Mouse (Mus musculus) neural tube, embryonic 13.5 days (tissue): ENCODE measurements around the gene Rtn4rl2. TPM values are rescaled to one million over a fixed set of nuclear protein-coding genes. Genes with fewer than 3 reads are reported as not detected.

ENCODE experiments used
- ATAC-seq: fragments of 200-750 bp; cut with Nextera tagmentation; 2 replicates; pipeline ENCODE4 v1.8.0; 2017; ENCODE audit warnings: low read depth, mild to moderate bottlenecking, moderate TSS enrichment, moderate library complexity
- H3K27ac ChIP-seq: fragments of 300-500 bp; sonication (generic); replicated peaks from 2 replicates; pipeline ENCODE4 v1.5.1; 2015; ENCODE audit warnings: moderate library complexity, mild to moderate bottlenecking, inconsistent platforms
- H3K27me3 ChIP-seq: fragments of 300-500 bp; sonication (generic); 2 replicates; pipeline ENCODE4 v1.6.1; 2015; ENCODE audit warnings: mild to moderate bottlenecking, inconsistent platforms
- H3K36me3 ChIP-seq: fragments of 300-500 bp; sonication (generic); 2 replicates; pipeline ENCODE4 v1.6.1; 2015; ENCODE audit warnings: mild to moderate bottlenecking, inconsistent platforms
- H3K4me1 ChIP-seq: fragments of 300-500 bp; sonication (generic); replicated peaks from 2 replicates; pipeline ENCODE4 v1.6.1; 2015; ENCODE audit warnings: inconsistent platforms
- H3K4me2 ChIP-seq: fragments of 300-500 bp; sonication (generic); 2 replicates; pipeline ENCODE4 v1.6.1; 2015; ENCODE audit warnings: inconsistent platforms, mild to moderate bottlenecking, moderate library complexity
- H3K4me3 ChIP-seq: fragments of 300-500 bp; sonication (generic); 2 replicates; pipeline ENCODE4 v1.5.1; 2015; ENCODE audit warnings: mild to moderate bottlenecking, inconsistent platforms
- H3K9ac ChIP-seq: fragments of 300-500 bp; sonication (generic); 2 replicates; pipeline ENCODE4 v1.6.1; 2015; ENCODE audit warnings: moderate library complexity, mild to moderate bottlenecking, inconsistent platforms
- H3K9me3 ChIP-seq: fragments of 300-500 bp; sonication (generic); 2 replicates; pipeline ENCODE4 v1.6.1; 2016; ENCODE audit warnings: inconsistent platforms
- WGBS: fragments of 180-500 bp; shearing (Covaris S2); methylation state at CpG from one replicate; pipeline ENCODE4 v1.1.7; 2015; 5-methylcytosine and 5-hydroxymethylcytosine counted together
- polyA plus RNA-seq: library from polyadenylated mRNA; unstranded; fragments of >200 nt; fragmentation: Nextera tagmentation; extraction: Ambion mirVana; gene quantifications from 2 replicates; pipeline ENCODE4 v1.2.1, GENCODE M21; 2015

The Rtn4rl2 gene
- polyA plus RNA-seq, 1 experiment from 2014 or later = 6.8 TPM

DNA sequence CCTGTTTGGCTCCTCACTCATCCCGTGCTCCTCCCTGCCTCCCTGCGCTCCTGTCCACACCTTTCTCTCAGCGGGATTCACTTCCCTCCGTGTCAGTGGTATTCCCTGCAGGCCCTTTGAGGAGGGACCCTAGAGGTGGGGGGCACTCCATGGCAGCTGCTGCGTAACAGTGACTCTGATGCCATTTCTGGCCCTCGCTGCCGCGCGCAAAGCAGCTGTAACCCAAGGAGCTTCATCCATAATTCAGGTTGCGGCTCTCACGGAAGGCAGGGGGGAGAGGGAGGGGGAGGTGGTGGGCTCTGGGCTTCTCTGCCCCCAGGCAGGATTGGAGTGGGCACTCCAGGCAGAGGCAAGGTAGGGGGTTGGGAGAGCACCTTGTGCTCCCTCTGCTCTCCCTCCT is 3.0 kb downstream of the Rtn4rl2 start:
- Histone ChIP-seq H3K27me3 (peaks cover 83% of the 10 kb centered on the region), H3K36me3 (no peaks in the 10 kb centered on the region), H3K27ac (peak overlapping the region; percentile 42; the same call in 1 of the 2 replicates), H3K4me1 (peaks cover 51% of the 10 kb centered on the region), H3K4me3 (peak overlapping the region; percentile 12; the same call in 1 of the 2 replicates), H3K4me2 (peak overlapping the region; percentile 96), H3K9ac (peak overlapping the region; percentile 43), H3K9me3 (no peaks in the 10 kb centered on the region)
- ATAC-seq = no peak
- WGBS = 2% methylated on average over 11 of the region's 11 CpGs

DNA sequence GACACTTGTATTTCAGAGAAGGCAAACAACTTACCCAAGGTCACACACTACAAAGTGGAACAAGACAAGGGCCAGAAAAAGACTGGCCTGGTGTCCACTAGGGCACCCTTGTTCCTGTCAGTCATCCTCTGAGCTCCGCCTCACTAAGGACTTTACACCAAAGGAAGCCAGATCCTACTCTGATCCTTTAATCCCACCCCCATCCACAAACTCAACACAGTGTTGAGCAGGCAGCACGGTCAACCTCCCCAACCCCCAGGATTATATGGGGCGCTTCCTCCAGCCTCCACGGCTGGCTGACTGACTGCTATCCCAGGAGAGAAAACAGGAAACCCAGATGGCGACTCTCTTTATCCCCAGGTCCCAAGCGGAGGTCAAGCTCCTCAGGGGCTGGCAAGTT is 3.4 kb downstream of the Rtn4rl2 start:
- Histone ChIP-seq H3K27me3 (peaks cover 80% of the 10 kb centered on the region), H3K4me3 (peak overlapping the region; percentile 12; the same call in 1 of the 2 replicates)
- WGBS = 11% methylated on average over 6 of the region's 6 CpGs

DNA sequence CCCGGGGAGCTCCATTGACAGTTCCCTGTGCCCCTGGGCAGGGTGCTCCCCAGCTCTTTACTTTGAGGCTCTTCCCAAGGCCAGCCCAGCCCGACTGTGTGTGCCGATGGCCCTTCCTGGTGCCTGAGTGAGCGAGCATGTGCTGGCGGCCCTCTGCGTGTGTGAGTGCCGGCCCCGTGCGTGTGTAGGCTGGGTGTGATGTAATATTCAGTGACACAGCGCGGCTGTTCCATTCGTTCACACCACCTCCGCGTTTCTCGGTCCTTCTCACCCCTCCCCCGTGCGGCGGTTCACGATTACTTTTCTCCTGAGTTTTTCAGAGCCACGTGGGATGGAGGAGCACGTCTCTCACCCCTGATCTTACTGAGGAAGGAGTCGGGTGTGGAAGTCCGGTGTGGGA is 3.9 kb downstream of the Rtn4rl2 start:
- no peak overlapping the region; the same call in 1 of the 2 replicates for H3K9ac ChIP-seq
- H3K4me2 ChIP-seq = peak overlapping the region; percentile 96
- no peak for ATAC-seq
- 0 out of 2 replicates have a peak overlapping the region, but pooled peaks have one; percentile 12 for H3K4me3 ChIP-seq
- no peaks in the 10 kb centered on the region for H3K9me3 ChIP-seq
- WGBS = 12% methylated on average over 23 of the region's 23 CpGs
- peaks cover 76% of the 10 kb centered on the region for H3K27me3 ChIP-seq
- H3K27ac ChIP-seq = no peak overlapping the region
- no peaks in the 10 kb centered on the region for H3K36me3 ChIP-seq
- peaks cover 44% of the 10 kb centered on the region for H3K4me1 ChIP-seq

More for the DNA sequence above, 3.4 kb downstream of the Rtn4rl2 start:
- Histone ChIP-seq H3K36me3 (no peaks in the 10 kb centered on the region), H3K4me2 (peak overlapping the region; percentile 96), H3K9ac (peak overlapping the region; percentile 43; the same call in 1 of the 2 replicates), H3K4me1 (peaks cover 48% of the 10 kb centered on the region), H3K9me3 (no peaks in the 10 kb centered on the region), H3K27ac (no peak overlapping the region)
- no peak for ATAC-seq

DNA sequence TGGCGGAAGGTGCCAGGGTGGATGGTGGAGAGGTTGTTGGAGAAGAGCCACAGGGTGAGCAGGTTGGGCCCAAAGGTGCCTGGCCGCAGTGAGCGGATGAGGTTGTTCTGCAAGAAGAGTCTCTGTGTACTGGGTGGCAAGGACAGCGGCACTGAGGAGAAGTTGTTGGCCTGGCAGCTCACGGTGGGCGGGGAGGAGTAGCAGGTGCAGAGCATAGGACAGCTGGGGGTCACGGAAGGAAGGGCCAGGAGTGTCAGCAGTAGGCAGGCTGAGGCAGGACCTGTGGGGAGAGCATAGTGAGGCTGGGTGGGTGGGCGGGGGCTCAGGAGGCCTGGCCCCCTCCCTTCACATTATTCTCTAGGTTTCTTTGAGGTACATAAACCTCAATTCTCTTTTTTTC is 5.9 kb downstream of the Rtn4rl2 start:
- Histone ChIP-seq H3K4me1 (peaks cover 23% of the 10 kb centered on the region), H3K9me3 (no peaks in the 10 kb centered on the region), H3K9ac (no peak overlapping the region), H3K4me2 (no peak overlapping the region), H3K36me3 (no peaks in the 10 kb centered on the region), H3K4me3 (no peak overlapping the region), H3K27ac (no peak overlapping the region), H3K27me3 (peaks cover 72% of the 10 kb centered on the region)
- 78% methylated on average over 8 of the region's 8 CpGs for WGBS
- ATAC-seq = no peak

DNA sequence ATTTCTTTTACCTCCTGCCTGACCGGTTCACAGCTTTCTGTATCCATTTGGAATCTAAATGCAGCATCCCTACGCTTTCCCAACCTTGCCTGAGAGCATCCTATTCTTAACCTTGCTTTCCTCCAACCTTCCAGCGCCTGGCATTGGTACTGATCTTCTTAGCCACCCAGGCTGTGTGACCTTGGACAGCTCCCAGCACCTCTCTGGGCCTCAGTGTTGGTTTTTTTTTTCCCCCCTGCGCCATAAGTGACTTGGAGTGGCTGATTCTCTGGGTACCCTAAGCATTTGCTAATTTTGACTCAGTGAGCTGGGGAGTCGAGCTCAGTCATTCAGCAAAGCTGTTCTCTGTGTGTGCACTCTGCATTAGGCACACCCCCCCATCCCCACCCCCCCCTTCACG is 10.7 kb downstream of the Rtn4rl2 start:
- Histone ChIP-seq H3K4me3 (no peak overlapping the region), H3K9ac (no peak overlapping the region), H3K9me3 (no peaks in the 10 kb centered on the region), H3K4me1 (peaks cover 14% of the 10 kb centered on the region), H3K4me2 (no peak overlapping the region), H3K27ac (no peak overlapping the region), H3K36me3 (no peaks in the 10 kb centered on the region), H3K27me3 (peaks cover 72% of the 10 kb centered on the region)
- 55% methylated on average over 6 of the region's 6 CpGs for WGBS
- ATAC-seq = no peak

DNA sequence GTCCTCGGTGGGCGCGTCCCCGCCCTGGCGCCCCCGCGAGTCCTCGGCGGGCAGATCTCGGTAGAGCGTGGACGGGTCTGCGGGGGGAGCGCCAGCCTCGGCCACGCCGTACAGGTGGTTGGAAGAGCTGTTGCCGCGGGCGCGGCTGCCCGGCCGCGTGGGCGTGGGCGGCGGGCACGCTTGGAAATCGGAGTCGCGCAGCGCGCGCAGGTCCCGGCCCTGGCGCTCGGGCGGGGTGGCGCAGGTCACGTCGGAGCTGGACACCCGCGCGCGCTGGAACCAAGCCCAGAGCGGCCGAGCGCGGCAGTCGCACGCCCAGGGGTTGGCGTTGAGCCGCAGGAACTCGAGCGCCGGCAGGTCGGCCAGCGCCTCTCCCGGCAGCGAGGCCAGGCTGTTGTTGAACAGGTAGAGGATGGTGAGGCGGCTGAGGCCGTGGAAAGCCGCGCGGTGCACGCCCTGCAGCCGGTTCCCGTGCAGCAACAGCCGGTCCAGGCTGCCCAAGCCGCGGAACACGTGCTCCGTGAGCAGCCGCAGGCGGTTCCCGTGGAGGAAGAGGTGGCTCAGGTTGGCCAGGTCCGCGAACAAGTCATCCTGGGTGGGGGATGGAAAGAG is 14.3 kb downstream of the Rtn4rl2 start:
- Histone ChIP-seq H3K4me2 (peak overlapping the region; percentile 81), H3K4me3 (peak overlapping the region; percentile 48), H3K9ac (peak overlapping the region; percentile 55), H3K36me3 (no peaks in the 10 kb centered on the region), H3K27me3 (peaks cover 99% of the 10 kb centered on the region), H3K27ac (no peak overlapping the region), H3K9me3 (no peaks in the 10 kb centered on the region), H3K4me1 (peaks cover 14% of the 10 kb centered on the region)
- ATAC-seq = peak; percentile 26; the same call in 1 of the 2 replicates
- WGBS = 2% methylated on average over 78 of the region's 78 CpGs

DNA sequence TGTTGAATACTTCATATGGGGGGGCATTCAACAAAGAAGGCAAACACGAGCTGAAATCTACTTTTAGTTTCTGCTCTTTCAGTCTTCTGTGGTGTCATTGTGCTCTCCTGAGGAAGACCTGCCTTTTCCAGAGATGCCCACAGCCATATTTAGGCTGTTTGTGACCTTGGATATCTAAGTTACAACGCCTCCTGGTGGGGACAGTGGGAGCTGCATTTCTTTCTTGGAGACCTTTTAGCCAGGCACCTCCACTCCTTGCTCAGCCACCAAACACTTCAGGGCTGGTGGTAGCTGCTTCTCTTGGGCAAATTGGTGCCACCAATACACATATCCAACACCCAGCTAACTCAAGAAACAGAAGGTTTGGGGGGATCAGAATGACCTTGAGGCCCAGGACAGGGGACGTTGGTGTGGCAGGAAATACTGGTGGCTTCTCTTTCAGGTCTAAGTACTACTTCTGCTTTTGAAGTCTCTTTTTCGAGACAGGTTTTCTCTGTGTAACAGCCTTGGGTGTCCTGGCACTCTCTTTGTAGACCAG is 15.8 kb downstream of the Rtn4rl2 start:
- 66% methylated on average over 4 of the region's 4 CpGs for WGBS
- no peak for ATAC-seq
- no peak overlapping the region for H3K4me3 ChIP-seq
- H3K9me3 ChIP-seq = no peaks in the 10 kb centered on the region
- peaks cover 99% of the 10 kb centered on the region for H3K27me3 ChIP-seq
- no peak overlapping the region for H3K27ac ChIP-seq
- H3K4me1 ChIP-seq = peaks cover 23% of the 10 kb centered on the region
- no peak overlapping the region for H3K9ac ChIP-seq
- no peaks in the 10 kb centered on the region for H3K36me3 ChIP-seq
- H3K4me2 ChIP-seq = no peak overlapping the region

DNA sequence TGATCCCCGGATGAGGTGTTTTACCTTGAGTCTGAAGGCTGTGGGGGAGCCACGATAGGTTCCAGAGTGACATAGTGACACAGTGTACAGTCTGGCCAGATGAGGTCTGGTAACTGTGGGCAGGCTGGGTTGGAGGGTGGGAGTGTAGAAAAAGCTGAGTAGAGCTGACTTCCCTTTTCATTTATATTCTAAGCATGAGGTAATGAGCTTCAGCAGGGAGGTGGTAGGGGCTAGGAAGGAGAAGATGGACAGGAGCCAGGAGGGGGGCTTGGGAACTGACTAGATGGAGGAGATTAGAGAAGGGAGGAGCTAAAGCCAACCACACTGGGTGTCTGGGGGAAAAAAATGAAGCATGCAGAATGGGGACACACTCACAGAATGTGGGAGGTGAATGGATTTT is 17.5 kb downstream of the Rtn4rl2 start:
- no peak for ATAC-seq
- Histone ChIP-seq H3K27ac (no peak overlapping the region), H3K9me3 (no peaks in the 10 kb centered on the region), H3K27me3 (peaks cover 88% of the 10 kb centered on the region), H3K36me3 (no peaks in the 10 kb centered on the region), H3K4me1 (peaks cover 26% of the 10 kb centered on the region), H3K4me3 (no peak overlapping the region), H3K9ac (no peak overlapping the region), H3K4me2 (no peak overlapping the region)
- WGBS = 71% methylated on average over 2 of the region's 2 CpGs

DNA sequence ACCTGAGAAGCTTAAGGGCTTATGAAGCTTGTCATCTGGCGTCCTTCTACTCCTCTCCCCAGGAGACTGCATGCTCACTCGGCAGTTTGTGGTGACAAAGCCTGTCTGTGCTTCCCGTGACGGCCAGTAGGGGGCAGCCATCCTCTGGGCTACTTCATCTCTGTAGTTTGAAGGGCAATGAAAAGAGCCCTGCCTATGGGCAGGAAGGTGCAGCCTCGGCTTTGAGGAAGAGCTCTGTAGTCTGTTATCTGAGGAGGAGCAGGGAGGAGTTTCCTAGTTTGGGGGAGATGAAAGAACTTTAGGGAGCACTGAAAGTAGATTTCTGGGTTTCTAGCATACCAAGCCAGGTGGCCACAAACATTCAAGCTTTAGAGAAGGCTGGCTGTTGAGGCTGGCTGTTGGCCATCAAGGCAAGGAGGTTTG is 18.0 kb downstream of the Rtn4rl2 start:
- no peak for ATAC-seq
- Histone ChIP-seq H3K9ac (no peak overlapping the region), H3K27me3 (peaks cover 84% of the 10 kb centered on the region)

DNA sequence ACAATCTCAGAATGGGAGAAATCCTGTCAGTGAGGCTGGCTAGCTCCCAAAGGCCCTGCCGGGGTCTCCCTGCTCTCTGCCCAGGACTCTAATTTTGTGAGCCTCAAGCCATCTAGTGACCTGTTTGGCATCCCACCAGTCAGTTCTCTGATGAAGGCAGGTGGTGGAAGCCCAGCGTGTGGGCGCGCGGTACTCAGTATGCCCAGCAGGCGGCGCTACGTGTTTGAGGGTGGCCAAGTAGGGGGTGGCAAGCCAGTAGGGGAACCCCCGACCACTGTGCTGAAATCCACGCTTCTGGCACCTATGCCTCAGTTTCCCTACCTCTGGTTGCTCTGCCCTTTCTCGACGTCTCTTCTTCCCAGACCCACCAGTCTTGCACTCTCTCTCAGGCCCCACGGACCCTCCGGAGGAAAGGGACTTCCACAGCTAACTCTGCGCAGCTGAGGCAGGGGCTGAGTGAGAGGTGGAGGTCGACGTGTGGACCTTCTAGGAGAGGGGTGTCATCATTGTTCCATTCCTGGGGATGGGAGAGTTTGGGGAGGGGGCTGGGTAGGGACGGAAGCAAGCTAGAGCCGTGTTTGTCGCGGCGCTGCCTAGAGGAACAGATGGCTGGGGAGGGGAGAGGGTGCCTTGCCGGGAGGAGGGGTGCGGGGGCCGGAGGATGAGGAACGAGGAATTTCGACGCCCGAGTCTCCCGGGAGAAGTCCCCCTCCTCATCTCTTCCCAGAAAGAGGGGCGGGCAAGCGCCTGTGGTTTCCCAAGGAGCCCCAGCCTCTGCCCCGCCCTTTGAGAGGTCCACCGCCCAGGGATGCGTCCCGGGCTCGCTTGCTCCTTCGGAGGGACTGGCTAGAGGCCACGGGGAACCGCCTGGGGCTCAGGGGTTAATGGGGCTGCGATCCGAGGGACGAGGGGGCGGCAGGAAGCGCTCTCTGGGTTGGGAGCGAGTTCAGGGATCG is 20.6 kb downstream of the Rtn4rl2 start:
- Histone ChIP-seq H3K9ac (peak overlapping the region; percentile 56), H3K4me3 (peak overlapping the region; percentile 33), H3K9me3 (no peaks in the 10 kb centered on the region), H3K4me1 (peaks cover 13% of the 10 kb centered on the region), H3K4me2 (peak overlapping the region; percentile 60), H3K36me3 (no peaks in the 10 kb centered on the region), H3K27me3 (peaks cover 57% of the 10 kb centered on the region), H3K27ac (no peak overlapping the region)
- under 1% methylated on average over 45 of the region's 47 CpGs for WGBS
- peak; percentile 64 for ATAC-seq

More for the DNA sequence above, 18.0 kb downstream of the Rtn4rl2 start:
- peaks cover 26% of the 10 kb centered on the region for H3K4me1 ChIP-seq
- H3K27ac ChIP-seq = no peak overlapping the region
- 7% methylated on average over 5 of the region's 5 CpGs for WGBS
- no peak overlapping the region for H3K4me2 ChIP-seq
- no peaks in the 10 kb centered on the region for H3K9me3 ChIP-seq
- H3K4me3 ChIP-seq = no peak overlapping the region
- no peaks in the 10 kb centered on the region for H3K36me3 ChIP-seq

DNA sequence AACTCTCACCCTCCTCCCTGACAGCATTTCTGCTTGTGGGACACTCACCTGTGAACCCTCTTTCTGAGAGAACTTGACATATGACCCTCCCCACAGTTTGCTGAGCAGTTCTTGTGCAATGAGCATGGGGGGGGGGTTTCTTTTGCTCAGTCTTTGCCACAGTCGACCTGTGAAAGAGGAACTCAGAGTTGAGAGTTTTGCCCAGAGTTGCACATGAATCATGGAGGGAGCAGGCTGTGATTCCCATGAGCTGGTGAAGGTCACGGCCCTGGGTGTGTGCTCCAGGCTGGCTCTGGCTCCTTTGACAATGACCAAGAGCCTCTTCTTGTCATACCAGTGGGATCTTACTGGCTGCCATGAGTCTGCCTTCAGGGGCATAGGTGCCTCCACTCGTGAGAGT is 24.3 kb downstream of the Rtn4rl2 start:
- Histone ChIP-seq H3K9me3 (no peaks in the 10 kb centered on the region), H3K4me1 (peaks cover 13% of the 10 kb centered on the region), H3K4me3 (no peak overlapping the region), H3K4me2 (no peak overlapping the region), H3K9ac (no peak overlapping the region), H3K27me3 (peaks cover 21% of the 10 kb centered on the region), H3K36me3 (no peaks in the 10 kb centered on the region), H3K27ac (no peak overlapping the region)
- WGBS = 73% methylated on average over 3 of the region's 3 CpGs
- no peak for ATAC-seq

DNA sequence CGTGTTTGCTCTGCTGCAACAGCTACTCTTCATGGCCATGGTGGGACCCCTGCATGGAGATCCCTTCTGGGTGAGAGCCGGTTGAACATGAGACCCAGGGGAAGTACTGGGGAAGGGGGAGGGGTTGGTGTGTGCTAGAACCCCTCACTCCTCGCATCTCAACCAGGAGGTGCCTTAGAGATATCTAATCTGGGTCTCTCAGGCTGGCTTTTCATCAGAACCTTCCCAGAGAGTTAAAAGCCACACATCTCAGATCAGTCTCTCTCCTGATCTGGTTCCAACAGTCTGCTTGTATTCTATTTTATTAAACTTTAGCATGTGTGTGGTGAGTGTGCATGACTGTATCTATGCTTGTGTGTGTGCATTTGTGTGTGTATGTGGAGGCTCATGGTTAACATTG is 25.1 kb downstream of the Rtn4rl2 start:
- H3K4me3 ChIP-seq = no peak overlapping the region
- WGBS = 84% methylated on average over 3 of the region's 3 CpGs
- no peak overlapping the region for H3K27ac ChIP-seq
- H3K4me1 ChIP-seq = peaks cover 11% of the 10 kb centered on the region
- ATAC-seq = no peak
- no peak overlapping the region for H3K4me2 ChIP-seq
- H3K36me3 ChIP-seq = no peaks in the 10 kb centered on the region
- no peaks in the 10 kb centered on the region for H3K9me3 ChIP-seq
- H3K27me3 ChIP-seq = peaks cover 13% of the 10 kb centered on the region
- H3K9ac ChIP-seq = no peak overlapping the region
